Mouse (Mus musculus): ENCODE results near the gene Atr. TPM values are rescaled to one million over a fixed set of nuclear protein-coding genes. Genes with fewer than 3 reads are reported as not detected.

The Atr gene
- polyA plus RNA-seq (2012; rRNA removed), result 1.4 and 2.3 TPM in 2 replicates

GRCm38 (mm10) chr9:95857414-95858026, at the start of gene Atr:
Atr (plus strand) TSS chr9:95857597.
- H3K4me3 ChIP-seq (ENCODE audit: extremely low read depth, insufficient read depth, insufficient read length), result peak within 1 kb of the TSS; percentile 90
- peak within 1 kb of the TSS; percentile 74 for H3K27ac ChIP-seq (ENCODE audit: insufficient read depth, low read length)
- H3K4me1 ChIP-seq (ENCODE audit: control insufficient read depth, insufficient read depth, insufficient read length), result no peaks in the 10 kb centered on the region; the same call in none of the 2 replicates
- peak; percentile 84 to 93 for DNase-seq (ENCODE audit: low read depth in 1 of 2, low spot score in 2 of 2)
- TF ChIP-seq POLR2A (IDR thresholded peaks at IDR 0.05; ENCODE audit: low read depth, low read length), result peak; percentile 23; the same call in 1 of the 2 replicates
- no peak for TF ChIP-seq CTCF (IDR thresholded peaks at IDR 0.05; ENCODE audit: extremely low read depth, insufficient read depth, insufficient read length, insufficient replicate concordance)
- WGBS, result under 1% methylated on average over 69 of the region's 69 CpGs
- no peaks in the 10 kb centered on the region for H3K27me3 ChIP-seq (ENCODE audit: control insufficient read depth, insufficient read depth, low read length)
- H3K36me3 ChIP-seq (ENCODE audit: control insufficient read depth, insufficient read depth, low read length), result no peaks in the 10 kb centered on the region

GRCm38 (mm10) chr9:95809596-95809995, 47.8 kb upstream of the Atr start:
- TF ChIP-seq CTCF (IDR thresholded peaks at IDR 0.05; ENCODE audit: extremely low read depth, insufficient read depth, insufficient read length, insufficient replicate concordance) (no peak), POLR2A (IDR thresholded peaks at IDR 0.05; ENCODE audit: low read depth, low read length) (no peak)
- Histone ChIP-seq H3K27ac (ENCODE audit: insufficient read depth, low read length) (no peak overlapping the region), H3K27me3 (ENCODE audit: control insufficient read depth, insufficient read depth, low read length) (no peaks in the 10 kb centered on the region), H3K36me3 (ENCODE audit: control insufficient read depth, insufficient read depth, low read length) (no peaks in the 10 kb centered on the region), H3K4me1 (ENCODE audit: control insufficient read depth, insufficient read depth, insufficient read length) (no peaks in the 10 kb centered on the region), H3K4me3 (ENCODE audit: extremely low read depth, insufficient read depth, insufficient read length) (no peak overlapping the region)
- no peak for DNase-seq (ENCODE audit: low read depth in 1 of 2, low spot score in 2 of 2)
- WGBS, result 92% methylated on average over 4 of the region's 4 CpGs

- TF ChIP-seq CTCF (IDR thresholded peaks at IDR 0.05; ENCODE audit: extremely low read depth, insufficient read depth, insufficient read length, insufficient replicate concordance), result no peak
- TF ChIP-seq POLR2A (IDR thresholded peaks at IDR 0.05; ENCODE audit: low read depth, low read length), result no peak
- H3K36me3 ChIP-seq (ENCODE audit: control insufficient read depth, insufficient read depth, low read length), result no peaks in the 10 kb centered on the region
- no peaks in the 10 kb centered on the region; the same call in 1 of the 2 replicates for H3K27me3 ChIP-seq (ENCODE audit: control insufficient read depth, insufficient read depth, low read length)
- DNase-seq (ENCODE audit: low read depth in 1 of 2, low spot score in 2 of 2), result no peak
- no peak overlapping the region for H3K4me3 ChIP-seq (ENCODE audit: extremely low read depth, insufficient read depth, insufficient read length)
- 94% methylated on average over 4 of the region's 4 CpGs for whole genome bisulfite sequencing
- no peak overlapping the region for H3K27ac ChIP-seq (ENCODE audit: insufficient read depth, low read length)
- H3K4me1 ChIP-seq (ENCODE audit: control insufficient read depth, insufficient read depth, insufficient read length), result no peaks in the 10 kb centered on the region
Observed at GRCm38 (mm10) chr9:95811817-95812216, 45.6 kb upstream of the Atr start.

GRCm38 (mm10) chr9:95813721-95814531, 43.5 kb upstream of the Atr start:
- Histone ChIP-seq H3K36me3 (ENCODE audit: control insufficient read depth, insufficient read depth, low read length) (no peaks in the 10 kb centered on the region), H3K4me3 (ENCODE audit: extremely low read depth, insufficient read depth, insufficient read length) (no peak overlapping the region), H3K27ac (ENCODE audit: insufficient read depth, low read length) (no peak overlapping the region), H3K4me1 (ENCODE audit: control insufficient read depth, insufficient read depth, insufficient read length) (no peaks in the 10 kb centered on the region), H3K27me3 (ENCODE audit: control insufficient read depth, insufficient read depth, low read length) (no peaks in the 10 kb centered on the region; the same call in 1 of the 2 replicates)
- DNase-seq (ENCODE audit: low read depth in 1 of 2, low spot score in 2 of 2), result no peak
- TF ChIP-seq POLR2A (IDR thresholded peaks at IDR 0.05; ENCODE audit: low read depth, low read length) (no peak), CTCF (IDR thresholded peaks at IDR 0.05; ENCODE audit: extremely low read depth, insufficient read depth, insufficient read length, insufficient replicate concordance) (no peak)
- WGBS, result 90% methylated on average over 20 of the region's 20 CpGs

GRCm38 (mm10) chr9:95815015-95815673, 42.3 kb upstream of the Atr start:
- Histone ChIP-seq H3K27ac (ENCODE audit: insufficient read depth, low read length) (no peak overlapping the region), H3K4me3 (ENCODE audit: extremely low read depth, insufficient read depth, insufficient read length) (no peak overlapping the region), H3K4me1 (ENCODE audit: control insufficient read depth, insufficient read depth, insufficient read length) (no peaks in the 10 kb centered on the region), H3K27me3 (ENCODE audit: control insufficient read depth, insufficient read depth, low read length) (no peaks in the 10 kb centered on the region; the same call in 1 of the 2 replicates), H3K36me3 (ENCODE audit: control insufficient read depth, insufficient read depth, low read length) (no peaks in the 10 kb centered on the region)
- no peak for DNase-seq (ENCODE audit: low read depth in 1 of 2, low spot score in 2 of 2)
- WGBS, result 85% methylated on average over 11 of the region's 11 CpGs
- TF ChIP-seq POLR2A (IDR thresholded peaks at IDR 0.05; ENCODE audit: low read depth, low read length) (no peak), CTCF (IDR thresholded peaks at IDR 0.05; ENCODE audit: extremely low read depth, insufficient read depth, insufficient read length, insufficient replicate concordance) (no peak)

GRCm38 (mm10) chr9:95815706-95816105, 41.7 kb upstream of the Atr start:
- Histone ChIP-seq H3K36me3 (ENCODE audit: control insufficient read depth, insufficient read depth, low read length) (no peaks in the 10 kb centered on the region), H3K4me1 (ENCODE audit: control insufficient read depth, insufficient read depth, insufficient read length) (no peaks in the 10 kb centered on the region), H3K27ac (ENCODE audit: insufficient read depth, low read length) (no peak overlapping the region), H3K4me3 (ENCODE audit: extremely low read depth, insufficient read depth, insufficient read length) (no peak overlapping the region), H3K27me3 (ENCODE audit: control insufficient read depth, insufficient read depth, low read length) (no peaks in the 10 kb centered on the region; the same call in 1 of the 2 replicates)
- DNase-seq (ENCODE audit: low read depth in 1 of 2, low spot score in 2 of 2), result no peak
- TF ChIP-seq CTCF (IDR thresholded peaks at IDR 0.05; ENCODE audit: extremely low read depth, insufficient read depth, insufficient read length, insufficient replicate concordance), result no peak
- TF ChIP-seq POLR2A (IDR thresholded peaks at IDR 0.05; ENCODE audit: low read depth, low read length), result no peak
- WGBS, result 88% methylated on average over 4 of the region's 4 CpGs

Data from spleen, adult 2 months (tissue).